ENCODE assay signal across 18 mouse cellular contexts in genomic region chr9:40355406-40355805, GRCm38 (mm10).
"Had no signal": no experiment of that assay in that cellular context is flagged by ENCODE, and none has a peak within 500 bp of the region (broad histone marks: within the 10 kb centered on the region; RNA-seq: fewer than 3 reads in every experiment).

No protein-coding gene starts in this region.

- H3K27ac ChIP-seq: midbrain, embryonic 10.5 days; midbrain, embryonic 12.5 days; neural tube, embryonic 13.5 days; neural tube, embryonic 15.5 days had no signal

- DNase-seq: lung, embryonic 14.5 days; lung, postnatal 10 days; lung, postnatal 4 days; midbrain, embryonic 14.5 days; retina, postnatal 1 day; right cerebral cortex, adult 18-20 months; right cerebral cortex, postnatal 25 days; right cerebral cortex, postnatal 4 days; spleen, adult 18-20 months; thymus, adult 18-20 months; thymus, postnatal 14 days; thymus, postnatal 36 days had no signal

- ATAC-seq: midbrain, embryonic 16.5 days had no signal

- H3K4me3 ChIP-seq: midbrain, embryonic 10.5 days; midbrain, embryonic 12.5 days; myocyte; neural tube, embryonic 13.5 days; neural tube, embryonic 15.5 days had no signal
